Mouse (Mus musculus): Measurements from ENCODE around the gene Camk1g.

- TF ChIP-seq CTCF (IDR thresholded peaks at IDR 0.05; ENCODE audit: low read depth, low read length) = no peak
- no peak for TF ChIP-seq POLR2A (IDR thresholded peaks at IDR 0.05; ENCODE audit: extremely low read depth, insufficient read depth, low read length)
Observed at GRCm38 (mm10) chr1:193299995-193300394, 70.1 kb downstream of the Camk1g start.
